Comparison of ENCODE assay signal across 17 mouse cellular contexts in the genomic region with DNA sequence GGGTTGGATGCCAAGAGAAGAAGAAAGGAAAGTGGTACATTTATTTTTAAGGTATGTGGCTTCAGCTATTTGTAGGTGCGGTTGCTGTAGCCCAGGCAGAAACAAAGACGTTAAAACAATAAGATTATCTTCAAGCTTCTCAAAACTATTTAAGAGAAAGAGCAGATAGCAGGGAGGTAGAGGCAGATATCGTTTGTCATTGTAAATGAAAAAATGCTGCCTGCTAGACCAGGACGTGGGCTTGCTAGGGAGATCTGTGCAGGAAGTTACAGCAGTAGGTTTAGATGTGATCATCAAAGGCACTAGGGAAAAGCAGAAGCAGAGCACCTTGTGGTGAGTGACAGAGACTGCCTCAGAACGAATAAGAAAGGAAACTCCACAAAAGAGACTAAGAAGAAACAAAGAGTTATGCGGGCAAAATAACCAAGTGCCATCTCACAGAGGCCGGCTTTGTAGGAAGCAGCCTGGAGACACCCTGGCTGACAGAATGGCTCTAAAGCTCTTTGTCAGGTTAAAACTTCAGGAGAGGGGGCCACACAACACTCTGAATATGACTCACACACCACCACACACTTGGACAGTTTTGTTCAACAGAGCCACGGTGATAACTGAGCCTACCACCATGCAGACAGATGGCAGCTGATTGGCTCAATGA.
"Had no signal": no experiment of that assay in that cellular context is flagged by ENCODE, and none has a peak within 500 bp of the region (broad histone marks: within the 10 kb centered on the region; RNA-seq: fewer than 3 reads in every experiment).

No protein-coding gene starts in this region.

- DNase-seq: lung, adult 2 months; lung, postnatal 14 days; lung, postnatal 36 days; right cerebral cortex, postnatal 14 days; thymus, adult 2 months; thymus, postnatal 25 days; thymus, postnatal 4 days had no signal

- H3K36me3 ChIP-seq: lung, embryonic 15.5 days; midbrain, embryonic 13.5 days; midbrain, embryonic 15.5 days; neural tube, embryonic 12.5 days; stomach, embryonic 15.5 days had no signal

- H3K27me3 ChIP-seq: lung, embryonic 15.5 days; megakaryocyte, embryonic 14.5 days; midbrain, embryonic 13.5 days; midbrain, embryonic 15.5 days; neural tube, embryonic 12.5 days; stomach, embryonic 15.5 days had no signal

- H3K27ac ChIP-seq: lung, embryonic 15.5 days; macrophage; midbrain, embryonic 13.5 days; midbrain, embryonic 15.5 days; neural tube, embryonic 12.5 days; stomach, embryonic 15.5 days; stomach, postnatal 0 days had no signal

- H3K9ac ChIP-seq: lung, embryonic 15.5 days; midbrain, embryonic 13.5 days; midbrain, embryonic 15.5 days; neural tube, embryonic 12.5 days; stomach, embryonic 15.5 days had no signal

- H3K9me3 ChIP-seq: lung, embryonic 15.5 days; midbrain, embryonic 13.5 days; midbrain, embryonic 15.5 days; neural tube, embryonic 12.5 days; stomach, embryonic 15.5 days had no signal

- H3K4me1 ChIP-seq: lung, embryonic 15.5 days; megakaryocyte, embryonic 14.5 days; midbrain, embryonic 13.5 days; midbrain, embryonic 15.5 days; neural tube, embryonic 12.5 days; stomach, embryonic 15.5 days had no signal

- H3K4me3 ChIP-seq: lung, embryonic 15.5 days; megakaryocyte, embryonic 14.5 days; midbrain, embryonic 13.5 days; midbrain, embryonic 15.5 days; neural tube, embryonic 12.5 days; stomach, embryonic 15.5 days had no signal

- ATAC-seq: lung, postnatal 0 days; midbrain, embryonic 13.5 days; midbrain, embryonic 15.5 days had no signal

- H3K4me2 ChIP-seq: lung, embryonic 15.5 days; midbrain, embryonic 11.5 days; midbrain, embryonic 13.5 days; midbrain, embryonic 15.5 days; neural tube, embryonic 12.5 days; stomach, embryonic 15.5 days had no signal
